ENCODE assay signal across 12 mouse cellular contexts in genomic region chr14:4649309-4649708, GRCm38 (mm10). TPM values are rescaled to one million over a fixed set of nuclear protein-coding genes. Genes with fewer than 3 reads are reported as not detected.
DNase-seq lines count a peak whose midpoint lies in the region; ATAC-seq lines count a peak whose summit lies in the region.
"Not testable (repeated sequence)": the region's sequence is repeated elsewhere in the genome, so short reads cannot be mapped to it uniquely, and the experiment has no call there.
"Had no signal": no experiment of that assay in that cellular context is flagged by ENCODE, and none has a peak within 500 bp of the region (broad histone marks: within the 10 kb centered on the region; RNA-seq: fewer than 3 reads in every experiment).

No protein-coding gene starts in this region.

- H3K4me1 ChIP-seq in embryonic facial prominence, embryonic 15.5 days; heart, embryonic 11.5 days (ENCODE audit: control insufficient read depth, insufficient read depth, low read length); intestine, embryonic 15.5 days (replicated peaks); lung, embryonic 16.5 days (replicated peaks; ENCODE audit: control insufficient read depth, insufficient read depth, low read length); neural tube, embryonic 15.5 days: not testable (repeated sequence)

- H3K36me3 ChIP-seq in embryonic facial prominence, embryonic 15.5 days; heart, embryonic 11.5 days (ENCODE audit: control insufficient read depth, insufficient read depth, low read length); intestine, embryonic 15.5 days; lung, embryonic 16.5 days (ENCODE audit: control insufficient read depth, insufficient read depth, low read length); neural tube, embryonic 15.5 days: not testable (repeated sequence)

- not testable (repeated sequence) for H3K27ac ChIP-seq in embryonic facial prominence, embryonic 15.5 days (replicated peaks); heart, embryonic 11.5 days (ENCODE audit: low read depth, low read length); intestine, embryonic 15.5 days; lung, embryonic 16.5 days (ENCODE audit: low read length); neural tube, embryonic 15.5 days (replicated peaks)

- peak overlapping the region; percentile 21; the same call in 1 of the 2 replicates for H3K4me3 ChIP-seq in embryonic facial prominence, embryonic 15.5 days (replicated peaks)
- H3K4me3 ChIP-seq in heart, embryonic 11.5 days (ENCODE audit: low read depth, low read length), result peak overlapping the region; percentile 14; the same call in 1 of the 2 replicates
- H3K4me3 ChIP-seq in intestine, embryonic 15.5 days (replicated peaks), result peak overlapping the region; percentile 17; the same call in 1 of the 2 replicates
- not testable (repeated sequence) for H3K4me3 ChIP-seq in lung, embryonic 16.5 days (ENCODE audit: low read length)
- H3K4me3 ChIP-seq in neural tube, embryonic 15.5 days (replicated peaks), result peak overlapping the region; percentile 38

- DNase-seq in adrenal gland, postnatal 10 days, result peak; percentile 0
- peak; percentile 1 to 10 for DNase-seq in layer of hippocampus, postnatal 25 days (ENCODE audit: extremely low spot score in 1 of 2, low spot score in 1 of 2)
- DNase-seq in thymus, postnatal 25 days, result peak; percentile 5

- not testable (repeated sequence) for H3K27me3 ChIP-seq in embryonic facial prominence, embryonic 15.5 days; heart, embryonic 11.5 days (ENCODE audit: control insufficient read depth, insufficient read depth, low read length); intestine, embryonic 15.5 days (replicated peaks); lung, embryonic 16.5 days (ENCODE audit: control insufficient read depth, insufficient read depth, low read depth, low read length); neural tube, embryonic 15.5 days (replicated peaks)

- 5% methylated on average over 18 of the region's 18 CpGs for WGBS in embryonic facial prominence, embryonic 15.5 days
- 1% methylated on average over 16 of the region's 18 CpGs for WGBS in heart, embryonic 11.5 days (ENCODE audit: insufficient replicate concordance)
- 1% methylated on average over 18 of the region's 18 CpGs for WGBS in intestine, embryonic 15.5 days
- WGBS in lung, embryonic 16.5 days, result 2% methylated on average over 14 of the region's 18 CpGs
- 4% methylated on average over 15 of the region's 18 CpGs for WGBS in neural tube, embryonic 15.5 days

- not testable (repeated sequence) for H3K9me3 ChIP-seq in embryonic facial prominence, embryonic 15.5 days (replicated peaks); heart, embryonic 11.5 days (replicated peaks; ENCODE audit: control insufficient read depth, low read length); intestine, embryonic 15.5 days; lung, embryonic 16.5 days (ENCODE audit: control insufficient read depth, low read length); neural tube, embryonic 15.5 days (replicated peaks)

- ATAC-seq in embryonic facial prominence, embryonic 15.5 days (ENCODE audit: insufficient number of reproducible peaks, low FRiP score, low TSS enrichment, low read depth); heart, embryonic 11.5 days (replicated peaks; ENCODE audit: insufficient number of reproducible peaks, low FRiP score, low TSS enrichment); intestine, embryonic 15.5 days; lung, embryonic 16.5 days (ENCODE audit: low read depth); neural tube, embryonic 15.5 days (ENCODE audit: low FRiP score): not testable (repeated sequence)

- peak overlapping the region; percentile 46 for H3K4me2 ChIP-seq in embryonic facial prominence, embryonic 15.5 days (replicated peaks)
- peak overlapping the region; percentile 29; the same call in 1 of the 2 replicates for H3K4me2 ChIP-seq in heart, embryonic 11.5 days
- peak overlapping the region; percentile 61 for H3K4me2 ChIP-seq in intestine, embryonic 15.5 days (replicated peaks)
- H3K4me2 ChIP-seq in lung, embryonic 16.5 days (ENCODE audit: low read depth, low read length), result peak overlapping the region; percentile 37; the same call in 1 of the 2 replicates
- H3K4me2 ChIP-seq in neural tube, embryonic 15.5 days, result peak overlapping the region; percentile 64

- not testable (repeated sequence) for H3K9ac ChIP-seq in embryonic facial prominence, embryonic 15.5 days; heart, embryonic 11.5 days (ENCODE audit: low read depth, low read length); intestine, embryonic 15.5 days; lung, embryonic 16.5 days (ENCODE audit: low read length); neural tube, embryonic 15.5 days (replicated peaks)

RNA-seq across cellular contexts. Expression of gene Gm3239, which starts 14.7 kb away (rescaled TPM):
- not detected for total RNA-seq in adrenal gland, postnatal 10 days (2021)
- polyA plus RNA-seq in embryonic facial prominence, embryonic 15.5 days (2015; fragmentation: Nextera tagmentation; extraction: Ambion mirVana), result not detected in 2 replicates
- polyA plus RNA-seq in heart, embryonic 11.5 days (2014; fragmentation: Nextera tagmentation; extraction: Ambion mirVana), result 0.79 and 1.2 TPM in 2 replicates
- not detected in 2 replicates for polyA plus RNA-seq in intestine, embryonic 15.5 days (2015; fragmentation: Nextera tagmentation; extraction: Ambion mirVana)
- under 1 TPM in 1 of 2 experiments, not detected in 1; 0.42 TPM for total RNA-seq in layer of hippocampus, postnatal 25 days (2021)
- polyA plus RNA-seq in lung, embryonic 16.5 days (2015; fragmentation: Nextera tagmentation; extraction: Ambion mirVana), result 0.19 TPM in 1 of 2 replicates, not detected in the other
- 0.97 and 1.7 TPM in 2 replicates for polyA plus RNA-seq in neural tube, embryonic 15.5 days (2015; fragmentation: Nextera tagmentation; extraction: Ambion mirVana)
- total RNA-seq: heart, postnatal 14 days; megakaryocyte-erythroid progenitor cell, adult 5-6 weeks had no signal
- polyA plus RNA-seq: erythroblast, embryonic 14.5 days; small intestine, adult 2 months had no signal

RNA-seq across cellular contexts. Expression of gene Gm8159, which starts 17.2 kb away (rescaled TPM):
- not detected for total RNA-seq in adrenal gland, postnatal 10 days (2021)
- polyA plus RNA-seq in embryonic facial prominence, embryonic 15.5 days (2015; fragmentation: Nextera tagmentation; extraction: Ambion mirVana), result not detected in 2 replicates
- polyA plus RNA-seq in heart, embryonic 11.5 days (2014; fragmentation: Nextera tagmentation; extraction: Ambion mirVana), result 0.20 TPM in 1 of 2 replicates, not detected in the other
- not detected in 2 replicates for polyA plus RNA-seq in intestine, embryonic 15.5 days (2015; fragmentation: Nextera tagmentation; extraction: Ambion mirVana)
- total RNA-seq in layer of hippocampus, postnatal 25 days (2021), result under 1 TPM; 0.39 to 0.61 TPM
- not detected in 2 replicates for polyA plus RNA-seq in lung, embryonic 16.5 days (2015; fragmentation: Nextera tagmentation; extraction: Ambion mirVana)
- 0.27 TPM in 1 of 2 replicates, not detected in the other for polyA plus RNA-seq in neural tube, embryonic 15.5 days (2015; fragmentation: Nextera tagmentation; extraction: Ambion mirVana)
- total RNA-seq: heart, postnatal 14 days; megakaryocyte-erythroid progenitor cell, adult 5-6 weeks had no signal
- polyA plus RNA-seq: erythroblast, embryonic 14.5 days; small intestine, adult 2 months had no signal

RNA-seq across cellular contexts. Expression of gene Gm7876, which starts 59.7 kb away (rescaled TPM):
- not detected for total RNA-seq in adrenal gland, postnatal 10 days (2021)
- polyA plus RNA-seq in embryonic facial prominence, embryonic 15.5 days (2015; fragmentation: Nextera tagmentation; extraction: Ambion mirVana), result 0.25 TPM in 1 of 2 replicates, not detected in the other
- 0.20 TPM in 1 of 2 replicates, not detected in the other for polyA plus RNA-seq in heart, embryonic 11.5 days (2014; fragmentation: Nextera tagmentation; extraction: Ambion mirVana)
- not detected in 2 replicates for polyA plus RNA-seq in intestine, embryonic 15.5 days (2015; fragmentation: Nextera tagmentation; extraction: Ambion mirVana)
- total RNA-seq in layer of hippocampus, postnatal 25 days (2021), result under 1 TPM in 1 of 2 experiments, not detected in 1; 0.17 TPM
- polyA plus RNA-seq in lung, embryonic 16.5 days (2015; fragmentation: Nextera tagmentation; extraction: Ambion mirVana), result not detected in 2 replicates
- polyA plus RNA-seq in neural tube, embryonic 15.5 days (2015; fragmentation: Nextera tagmentation; extraction: Ambion mirVana), result not detected in 2 replicates
- total RNA-seq: heart, postnatal 14 days; megakaryocyte-erythroid progenitor cell, adult 5-6 weeks had no signal
- polyA plus RNA-seq: erythroblast, embryonic 14.5 days; small intestine, adult 2 months had no signal
